Mouse (Mus musculus) limb, embryonic 15.5 days (tissue): ENCODE results near the gene Bcor. TPM values are rescaled to one million over a fixed set of nuclear protein-coding genes. Genes with fewer than 3 reads are reported as not detected.

Experiments
- ATAC-seq: fragments of 200-750 bp; cut with Nextera tagmentation; 2 replicates; pipeline ENCODE4 v1.8.0; 2017; ENCODE audit warnings: low read depth, moderate TSS enrichment; ENCODE audit not compliant: insufficient number of reproducible peaks, low FRiP score, low TSS enrichment
- H3K27ac ChIP-seq: fragments of 300-500 bp; sonication (generic); 2 replicates; pipeline ENCODE4 v1.5.1; 2015; ENCODE audit warnings: moderate library complexity, mild to moderate bottlenecking, inconsistent platforms
- H3K27me3 ChIP-seq: fragments of 300-500 bp; sonication (generic); 2 replicates; pipeline ENCODE4 v1.6.1; 2015; ENCODE audit warnings: inconsistent platforms
- H3K36me3 ChIP-seq: fragments of 300-500 bp; sonication (generic); 2 replicates; pipeline ENCODE4 v1.6.1; 2015; ENCODE audit warnings: inconsistent platforms
- H3K4me1 ChIP-seq: fragments of 300-500 bp; sonication (generic); 2 replicates; pipeline ENCODE4 v1.6.1; 2015; ENCODE audit warnings: inconsistent platforms
- H3K4me2 ChIP-seq: fragments of 300-500 bp; sonication (generic); 2 replicates; pipeline ENCODE4 v1.6.1; 2015; ENCODE audit warnings: mild to moderate bottlenecking, inconsistent platforms
- H3K4me3 ChIP-seq: fragments of 300-500 bp; sonication (generic); 2 replicates; pipeline ENCODE4 v1.5.1; 2015; ENCODE audit warnings: mild to moderate bottlenecking, inconsistent platforms
- H3K9ac ChIP-seq: fragments of 300-500 bp; sonication (generic); 2 replicates; pipeline ENCODE4 v1.6.1; 2015; ENCODE audit warnings: inconsistent platforms
- H3K9me3 ChIP-seq: fragments of 300-500 bp; sonication (generic); 2 replicates; pipeline ENCODE4 v1.6.1; 2016; ENCODE audit warnings: inconsistent platforms
- WGBS: fragments of 180-500 bp; shearing (Covaris S2); methylation state at CpG from one replicate; pipeline ENCODE4 v1.1.7; 2015; 5-methylcytosine and 5-hydroxymethylcytosine counted together
- polyA plus RNA-seq: library from polyadenylated mRNA; unstranded; fragments of >200 nt; fragmentation: Nextera tagmentation; extraction: Ambion mirVana; gene quantifications from 2 replicates; pipeline ENCODE4 v1.2.1, GENCODE M21; 2015

Gene Bcor
- polyA plus RNA-seq, 1 experiment from 2014 or later: 12.8 TPM

DNA sequence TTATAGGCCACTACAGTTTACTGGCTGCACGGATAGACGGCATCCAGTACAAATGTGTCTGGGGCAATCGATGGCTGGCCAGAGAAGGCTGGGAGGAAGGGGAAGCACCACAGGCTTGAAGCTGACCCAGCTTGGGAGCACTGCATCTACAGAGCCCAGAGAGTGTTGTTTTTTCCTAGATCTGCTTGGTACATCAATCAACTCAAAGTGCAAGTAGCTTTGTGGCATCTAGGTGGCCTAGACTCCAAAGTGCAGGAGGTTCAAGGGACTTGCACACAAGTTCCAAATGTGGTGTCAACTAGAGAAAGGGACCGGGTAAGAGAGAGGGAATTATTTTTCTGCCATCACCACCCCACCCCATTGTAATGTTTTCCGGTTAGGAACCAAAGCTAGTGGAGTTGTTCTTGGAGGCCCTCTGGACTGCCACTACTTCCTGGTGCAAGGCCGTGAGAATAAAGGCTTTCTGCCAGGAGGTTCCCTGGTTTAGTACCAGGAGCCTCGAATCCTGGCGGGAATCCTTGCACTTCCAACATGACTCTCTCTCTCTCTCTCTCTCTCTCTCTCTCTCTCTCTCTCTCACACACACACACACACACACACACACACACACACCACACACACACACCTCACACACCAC is 27.5 kb downstream of the Bcor start:
- H3K9me3 ChIP-seq: no peaks in the 10 kb centered on the region

DNA sequence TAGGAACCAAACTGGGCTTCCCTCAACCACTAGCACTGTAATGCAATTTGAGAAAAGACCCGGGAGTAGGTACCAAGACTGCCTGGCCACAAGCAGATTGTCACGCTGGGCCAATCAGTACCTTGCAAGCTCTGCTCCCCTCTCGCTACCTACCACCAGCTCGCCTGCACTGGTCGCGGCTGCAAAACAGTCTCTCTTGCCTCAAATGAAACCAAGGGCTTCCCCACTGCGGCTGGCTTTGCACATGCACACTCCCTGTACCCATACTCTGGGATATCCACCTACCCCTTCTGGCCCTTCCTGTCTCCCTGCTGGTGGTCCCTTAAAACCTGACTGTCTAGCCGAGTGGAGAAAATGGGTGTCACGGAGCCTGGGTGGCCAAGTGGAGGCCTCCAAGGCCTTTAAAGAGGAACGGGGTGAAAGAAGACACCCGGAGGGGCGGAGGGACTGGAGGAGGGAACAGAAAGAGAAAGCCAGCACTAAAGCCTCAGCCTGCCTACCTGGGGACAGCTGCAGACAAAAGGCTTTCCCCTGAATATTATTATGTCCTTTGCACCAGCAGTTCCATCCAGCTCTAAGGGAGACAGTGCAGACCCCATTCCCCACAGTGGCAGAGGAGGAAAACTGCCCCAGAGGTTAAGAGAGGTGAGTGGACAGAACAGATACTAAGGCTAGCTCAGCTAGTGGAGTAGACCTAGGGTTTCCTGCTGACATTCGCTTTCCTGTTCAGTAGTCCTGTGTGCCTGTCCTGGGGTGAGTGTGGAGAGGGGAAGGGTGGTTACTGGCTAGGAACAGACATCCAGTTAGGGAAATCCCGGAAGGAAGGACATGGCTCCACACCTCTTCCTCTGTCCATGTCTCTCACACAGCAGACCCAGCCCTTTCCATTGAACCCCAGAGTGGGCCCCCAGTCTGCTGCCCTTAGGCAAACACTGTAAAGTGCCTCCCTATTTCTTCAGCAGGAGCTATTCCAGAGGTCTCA is 30.0 kb downstream of the Bcor start:
- H3K9ac ChIP-seq: no peak overlapping the region
- H3K27me3 ChIP-seq: peaks cover 81% of the 10 kb centered on the region
- H3K4me2 ChIP-seq: no peak overlapping the region
- H3K9me3 ChIP-seq: no peaks in the 10 kb centered on the region
- H3K4me3 ChIP-seq: no peak overlapping the region
- H3K4me1 ChIP-seq: peaks cover 44% of the 10 kb centered on the region
- whole genome bisulfite sequencing: 27% methylated on average over 14 of the region's 14 CpGs
- H3K36me3 ChIP-seq: no peaks in the 10 kb centered on the region
- no peak for ATAC-seq
- no peak overlapping the region for H3K27ac ChIP-seq

More for the DNA sequence above, 27.5 kb downstream of the Bcor start:
- Histone ChIP-seq H3K4me1 (peaks cover 53% of the 10 kb centered on the region), H3K27ac (no peak overlapping the region), H3K4me2 (peak overlapping the region; percentile 76), H3K9ac (no peak overlapping the region), H3K4me3 (no peak overlapping the region), H3K36me3 (no peaks in the 10 kb centered on the region), H3K27me3 (peaks cover 79% of the 10 kb centered on the region)
- no peak for ATAC-seq
- 32% methylated on average over 8 of the region's 8 CpGs for WGBS

DNA sequence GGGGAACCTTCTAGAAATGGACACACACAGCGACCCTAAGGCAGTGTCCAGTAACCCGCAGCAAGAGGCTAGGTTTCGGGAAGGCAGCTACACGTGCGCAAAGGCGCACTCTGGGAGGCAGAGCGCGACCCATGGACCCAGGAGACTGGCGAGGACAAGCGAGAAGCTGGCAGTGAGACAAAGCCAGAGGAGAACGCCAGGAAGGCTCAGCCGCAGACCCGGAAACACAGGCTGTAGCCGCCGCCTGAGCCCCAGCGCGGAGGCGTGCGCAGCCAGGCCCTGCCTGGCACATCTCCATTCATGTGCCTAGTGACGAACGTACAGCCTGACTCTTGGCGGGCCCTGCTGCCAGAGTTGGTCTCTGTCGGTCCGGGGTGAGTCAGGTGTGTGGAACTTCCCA is 30.9 kb downstream of the Bcor start:
- Histone ChIP-seq H3K4me3 (peak overlapping the region; percentile 56; the same call in 1 of the 2 replicates), H3K4me2 (peak overlapping the region; percentile 57), H3K9me3 (no peaks in the 10 kb centered on the region), H3K36me3 (no peaks in the 10 kb centered on the region), H3K9ac (no peak overlapping the region), H3K27ac (peak overlapping the region; percentile 85; the same call in 1 of the 2 replicates), H3K4me1 (peaks cover 42% of the 10 kb centered on the region), H3K27me3 (peaks cover 76% of the 10 kb centered on the region)
- 14% methylated on average over 24 of the region's 24 CpGs for WGBS
- ATAC-seq: no peak

DNA sequence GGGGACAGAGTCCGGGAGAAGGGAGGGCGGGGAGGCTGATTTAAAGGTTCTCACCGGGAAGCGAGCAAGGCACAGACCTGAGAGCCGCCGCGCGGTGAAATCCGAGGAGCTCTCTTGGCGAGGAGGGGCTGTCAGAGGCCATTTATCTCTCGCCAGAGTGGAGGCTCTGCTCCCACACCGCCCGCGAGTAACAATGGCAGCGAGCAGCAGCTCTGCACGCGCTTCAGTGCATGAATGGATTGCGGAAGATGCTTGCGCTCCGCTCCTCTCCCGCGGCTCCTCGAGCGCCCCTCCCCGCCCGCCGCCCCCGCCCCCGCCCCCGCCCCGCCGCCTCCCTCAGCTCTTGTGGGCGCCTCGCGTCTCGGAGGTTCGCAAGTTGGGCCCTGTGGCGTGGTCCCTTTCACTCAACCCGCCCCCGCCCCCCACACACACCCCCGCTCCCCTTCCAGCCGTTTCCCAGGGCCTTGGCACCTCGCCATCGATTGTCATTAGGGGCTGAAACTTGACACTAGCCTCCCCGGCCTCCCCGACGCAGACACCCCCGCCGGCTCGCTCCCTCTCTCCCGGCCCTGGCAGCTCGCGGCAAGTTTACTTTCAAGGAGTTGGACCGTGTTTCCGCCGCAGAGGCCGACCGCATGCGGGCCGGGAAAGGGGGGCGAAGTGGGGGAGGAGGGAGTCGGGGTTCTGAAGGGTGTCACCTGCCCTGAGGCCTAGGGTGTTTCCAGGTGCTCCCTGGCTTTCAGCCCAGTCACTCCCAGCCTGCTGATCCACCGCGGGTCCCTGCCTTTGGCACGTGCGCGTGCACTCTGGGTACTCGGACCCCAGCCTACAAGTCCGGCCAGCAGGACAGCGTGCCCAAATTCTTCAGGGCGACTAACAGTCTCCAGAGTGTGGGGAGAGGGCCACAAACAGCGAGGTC is 31.7 kb downstream of the Bcor start:
- Histone ChIP-seq H3K9ac (peak overlapping the region; percentile 40; the same call in 1 of the 2 replicates), H3K4me2 (peak overlapping the region; percentile 57), H3K36me3 (no peaks in the 10 kb centered on the region), H3K27ac (peak overlapping the region; percentile 85), H3K4me3 (peak overlapping the region; percentile 56), H3K9me3 (no peaks in the 10 kb centered on the region), H3K27me3 (peaks cover 75% of the 10 kb centered on the region), H3K4me1 (peaks cover 40% of the 10 kb centered on the region)
- peak; percentile 73 for ATAC-seq
- 1% methylated on average over 53 of the region's 72 CpGs for WGBS

DNA sequence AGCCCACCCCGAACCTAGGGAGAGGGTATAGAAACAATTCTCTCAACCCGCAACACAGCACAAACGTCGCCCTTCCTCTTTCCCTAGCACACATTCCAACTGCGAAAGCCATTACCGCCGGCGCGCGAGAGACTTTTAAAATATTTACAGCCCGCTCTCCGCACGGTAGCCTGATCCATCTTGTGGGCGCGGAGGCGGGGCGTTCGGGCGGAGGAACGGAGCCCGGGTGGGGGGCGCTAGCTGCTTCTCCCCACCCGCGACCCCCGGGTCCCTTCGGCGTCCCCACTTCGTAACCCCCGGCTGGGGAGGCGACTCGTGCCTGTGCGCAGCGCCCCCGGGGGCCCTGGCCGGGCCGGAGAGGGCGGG is 32.4 kb downstream of the Bcor start:
- H3K27me3 ChIP-seq: peaks cover 71% of the 10 kb centered on the region
- peak overlapping the region; percentile 40 for H3K9ac ChIP-seq
- H3K36me3 ChIP-seq: no peaks in the 10 kb centered on the region
- ATAC-seq: no peak
- H3K9me3 ChIP-seq: no peaks in the 10 kb centered on the region
- peak overlapping the region; percentile 85 for H3K27ac ChIP-seq
- H3K4me1 ChIP-seq: peaks cover 40% of the 10 kb centered on the region
- WGBS: 6% methylated on average over 29 of the region's 37 CpGs
- peak overlapping the region; percentile 57 for H3K4me2 ChIP-seq
- H3K4me3 ChIP-seq: peak overlapping the region; percentile 56

DNA sequence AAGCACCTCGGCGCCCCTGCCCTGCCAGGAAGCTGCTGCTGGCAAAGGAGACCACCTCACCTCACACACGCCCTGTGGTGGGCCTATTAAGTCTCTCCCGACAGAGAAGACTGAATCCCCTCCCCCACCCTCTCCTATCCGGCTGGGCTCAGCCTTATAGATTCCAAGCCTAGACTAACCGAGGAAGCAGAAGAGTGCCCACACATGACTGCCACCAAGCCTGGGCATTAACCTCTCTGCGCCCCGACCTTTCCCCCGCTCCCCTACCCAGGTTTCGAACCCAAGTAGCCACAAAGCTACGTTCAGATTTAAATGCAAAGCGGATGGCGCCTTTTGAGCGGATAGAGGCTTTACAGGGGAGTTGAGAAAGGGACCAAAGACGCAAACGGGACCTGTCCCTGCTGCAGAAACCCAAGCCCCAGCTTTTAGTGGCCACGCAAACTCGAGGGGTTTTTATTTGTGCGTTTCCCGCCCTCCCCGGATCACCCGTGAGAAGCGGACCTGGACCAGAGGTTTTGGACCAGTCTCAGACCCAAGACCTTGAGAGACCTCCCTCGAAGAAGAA is 33.0 kb downstream of the Bcor start:
- Histone ChIP-seq H3K27me3 (peaks cover 67% of the 10 kb centered on the region), H3K4me3 (peak overlapping the region; percentile 56), H3K36me3 (no peaks in the 10 kb centered on the region), H3K27ac (no peak overlapping the region; the same call in 1 of the 2 replicates), H3K9ac (no peak overlapping the region; the same call in 1 of the 2 replicates), H3K9me3 (no peaks in the 10 kb centered on the region), H3K4me1 (peaks cover 40% of the 10 kb centered on the region), H3K4me2 (peak overlapping the region; percentile 57)
- 2% methylated on average over 24 of the region's 24 CpGs for WGBS
- no peak for ATAC-seq

DNA sequence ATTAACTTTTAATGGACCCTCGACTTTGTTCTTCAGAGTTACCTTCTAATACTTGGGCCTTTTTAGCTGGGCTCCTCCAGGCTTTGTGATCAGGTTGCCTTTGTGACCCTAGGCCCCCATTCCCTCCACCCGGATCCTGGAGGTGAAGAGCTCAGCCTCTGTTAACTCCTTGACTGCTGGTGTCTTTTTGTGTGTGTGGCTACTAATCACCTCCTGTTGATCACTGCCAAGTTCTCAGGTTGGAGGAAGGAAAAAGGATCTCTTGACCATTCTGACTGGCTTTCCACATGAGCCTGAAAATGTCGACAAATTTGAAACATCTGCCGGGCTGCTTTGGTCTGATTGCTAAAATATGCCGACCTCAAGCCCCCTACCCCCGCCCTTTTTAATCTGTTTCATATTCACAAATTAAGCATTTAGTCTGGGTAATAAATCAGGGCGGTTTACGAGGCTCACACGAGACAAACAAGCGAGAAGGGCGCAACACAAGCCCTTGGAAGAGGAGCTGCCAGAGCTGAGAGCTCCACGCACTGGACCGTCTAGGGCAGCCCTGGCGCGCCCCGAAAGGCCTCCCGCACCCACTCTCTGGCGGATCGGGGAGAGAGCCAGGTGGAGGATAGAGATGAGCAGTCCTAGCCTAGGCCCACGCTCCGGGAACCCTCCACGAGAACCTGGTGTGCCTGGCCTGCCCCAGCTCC is 33.6 kb downstream of the Bcor start:
- H3K27ac ChIP-seq: no peak overlapping the region; the same call in 1 of the 2 replicates
- no peak for ATAC-seq
- 10% methylated on average over 21 of the region's 22 CpGs for WGBS
- no peaks in the 10 kb centered on the region for H3K36me3 ChIP-seq
- H3K4me3 ChIP-seq: peak overlapping the region; percentile 56
- peaks cover 40% of the 10 kb centered on the region for H3K4me1 ChIP-seq
- H3K4me2 ChIP-seq: peak overlapping the region; percentile 57
- no peak overlapping the region for H3K9ac ChIP-seq
- peaks cover 63% of the 10 kb centered on the region for H3K27me3 ChIP-seq
- H3K9me3 ChIP-seq: no peaks in the 10 kb centered on the region

DNA sequence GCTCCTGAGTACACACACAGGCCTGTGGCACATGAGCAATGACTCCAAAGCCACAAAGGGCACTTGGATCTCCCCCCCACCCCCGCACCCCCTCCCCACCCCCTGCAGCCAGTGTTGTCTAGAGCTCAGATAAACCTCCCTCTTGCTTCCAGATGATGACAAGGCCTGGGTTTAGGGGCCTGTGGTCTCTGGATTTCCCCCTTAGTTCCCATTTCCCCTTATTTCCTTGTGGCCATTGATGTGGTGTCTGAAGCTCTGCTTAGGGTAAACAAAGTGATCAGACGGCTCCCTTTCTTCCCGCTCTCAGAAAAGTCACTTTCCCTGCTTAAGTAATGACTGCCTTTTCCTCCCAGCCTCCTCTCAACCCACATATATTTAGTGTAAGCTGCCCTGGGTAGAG is 35.6 kb downstream of the Bcor start:
- ATAC-seq: no peak
- WGBS: 34% methylated on average over 3 of the region's 3 CpGs
- Histone ChIP-seq H3K4me1 (peaks cover 35% of the 10 kb centered on the region), H3K9me3 (no peaks in the 10 kb centered on the region), H3K36me3 (no peaks in the 10 kb centered on the region), H3K27me3 (peaks cover 44% of the 10 kb centered on the region), H3K9ac (no peak overlapping the region), H3K4me2 (no peak overlapping the region), H3K4me3 (no peak overlapping the region), H3K27ac (no peak overlapping the region)

DNA sequence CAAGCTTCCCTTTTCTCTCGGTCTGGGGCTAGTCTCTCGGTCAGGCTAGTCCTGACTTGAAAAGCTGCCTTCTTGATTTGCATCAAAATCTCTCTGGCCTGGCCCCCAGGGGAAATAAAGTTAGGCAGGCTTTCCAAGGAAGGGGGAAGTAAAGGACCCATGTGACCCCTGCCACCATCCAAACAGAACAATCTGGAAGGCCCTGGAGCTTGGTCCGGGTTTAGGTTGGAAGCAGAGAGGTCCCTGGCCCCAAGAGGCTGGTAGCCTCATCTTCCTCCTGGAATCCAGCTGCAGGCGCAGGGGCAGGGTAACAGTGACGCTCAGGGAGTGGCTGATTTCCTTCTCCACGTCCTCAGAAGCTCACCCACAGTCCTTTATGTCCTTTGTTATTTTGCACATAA is 36.5 kb downstream of the Bcor start:
- Histone ChIP-seq H3K9ac (no peak overlapping the region), H3K4me2 (no peak overlapping the region), H3K4me3 (no peak overlapping the region), H3K27ac (no peak overlapping the region), H3K27me3 (peaks cover 35% of the 10 kb centered on the region), H3K36me3 (no peaks in the 10 kb centered on the region), H3K4me1 (peaks cover 26% of the 10 kb centered on the region), H3K9me3 (no peaks in the 10 kb centered on the region)
- WGBS: 13% methylated on average over 6 of the region's 6 CpGs
- no peak for ATAC-seq

DNA sequence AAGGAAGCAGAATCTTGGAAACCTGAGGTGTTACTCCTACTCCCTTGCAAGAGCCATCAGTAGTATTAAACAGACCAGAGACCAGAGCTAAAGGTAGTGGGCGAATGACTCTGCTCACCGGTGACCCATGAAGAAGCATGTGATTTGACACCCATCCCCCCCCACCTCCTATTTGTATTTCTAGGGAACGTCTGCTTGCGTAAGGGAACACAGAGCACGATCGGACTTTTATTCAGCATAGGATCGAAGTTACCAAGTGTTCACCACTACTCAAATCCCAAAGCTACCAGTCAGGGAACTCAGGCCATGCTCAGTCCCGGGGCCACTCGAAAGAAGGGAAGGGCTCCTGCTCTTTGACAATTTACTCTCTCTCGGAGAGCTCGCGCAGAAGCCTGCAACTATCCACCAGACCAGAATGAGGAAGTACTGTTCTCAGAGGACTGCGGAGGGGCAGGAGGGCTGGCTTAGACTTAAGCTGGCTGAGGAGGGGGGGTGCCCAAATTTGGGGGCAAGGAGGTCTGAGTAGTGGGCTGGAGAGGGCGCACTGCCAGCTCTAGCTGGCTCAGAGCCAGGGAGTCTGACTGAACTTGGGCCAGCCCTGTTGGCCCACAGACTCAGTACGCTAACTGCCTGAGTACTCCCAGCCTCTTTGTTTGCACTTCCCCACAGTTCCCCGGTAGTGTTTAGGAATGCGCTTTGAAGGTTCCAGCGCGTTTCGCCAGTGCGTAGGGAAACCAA is 37.4 kb downstream of the Bcor start:
- WGBS: 15% methylated on average over 21 of the region's 21 CpGs
- H3K9me3 ChIP-seq: no peaks in the 10 kb centered on the region
- peak overlapping the region; percentile 57 for H3K27ac ChIP-seq
- peaks cover 27% of the 10 kb centered on the region for H3K27me3 ChIP-seq
- peaks cover 24% of the 10 kb centered on the region; the same call in 1 of the 2 replicates for H3K4me1 ChIP-seq
- no peak overlapping the region; the same call in 1 of the 2 replicates for H3K4me3 ChIP-seq
- ATAC-seq: peak; percentile 60; the same call in 1 of the 2 replicates
- H3K4me2 ChIP-seq: peak overlapping the region; percentile 39
- no peak overlapping the region for H3K9ac ChIP-seq
- H3K36me3 ChIP-seq: no peaks in the 10 kb centered on the region
